Mouse (Mus musculus): ENCODE results near the gene Slc35a2.

The Slc35a2 gene

DNA sequence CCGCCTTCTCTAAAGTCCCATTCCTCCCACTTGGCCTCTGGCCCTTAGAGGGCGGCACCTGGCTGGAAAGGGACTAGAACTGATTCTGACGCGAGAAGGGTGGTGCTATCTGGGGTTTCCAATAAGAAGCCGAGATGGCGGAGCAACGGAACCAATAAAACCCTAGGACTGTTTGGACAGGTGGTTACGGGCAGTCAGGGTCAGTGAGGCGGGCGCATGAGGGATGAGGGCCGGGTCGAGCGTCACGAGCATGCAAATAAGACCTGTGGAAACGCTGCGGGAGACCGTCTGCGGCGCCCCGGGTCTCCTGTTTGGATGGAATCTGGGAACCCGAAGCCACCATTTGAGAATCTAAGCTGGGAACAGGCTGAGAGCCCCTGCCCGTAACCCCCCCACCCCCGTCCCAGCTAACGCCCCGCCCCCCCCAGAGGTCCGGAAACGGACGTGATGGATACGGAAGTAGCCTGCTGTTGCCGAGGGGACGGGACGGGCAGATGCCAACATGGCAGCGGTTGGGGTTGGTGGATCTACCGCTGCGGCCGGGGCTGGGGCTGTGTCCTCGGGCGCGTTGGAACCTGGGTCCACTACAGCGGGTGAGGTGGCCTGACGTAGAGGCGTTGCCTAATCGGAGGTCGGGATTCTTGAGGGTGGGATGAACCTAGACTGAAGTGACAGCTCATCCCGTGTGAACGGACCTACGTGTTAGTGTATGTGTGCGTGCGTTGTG, at the start of gene Slc35a2:
Slc35a2 (plus strand) TSS at position 188 of the 727 bp plus-strand sequence.
- peak; percentile 72 for DNase-seq (ENCODE audit: low read depth)

DNA sequence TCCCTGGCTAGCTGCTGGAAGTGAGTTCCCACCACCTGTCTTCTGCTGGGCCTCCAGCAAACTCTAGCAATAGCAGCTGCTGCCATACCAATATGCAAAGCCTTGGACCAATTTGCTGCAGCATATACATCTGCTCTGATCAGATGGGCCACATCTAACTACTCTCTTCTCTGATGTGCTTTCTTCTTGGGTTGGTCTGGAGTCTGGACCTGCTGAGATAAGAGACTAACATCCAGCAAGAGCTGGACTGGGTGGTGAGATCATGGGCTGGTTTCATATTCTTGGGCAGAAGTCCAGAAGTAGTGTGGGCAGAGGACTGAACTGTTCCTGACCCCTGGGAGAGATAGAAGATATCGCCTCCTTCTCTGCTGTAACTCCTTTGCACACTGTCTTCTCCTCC, 46.7 kb upstream of the Slc35a2 start:
- DNase-seq (ENCODE audit: low read depth), result no peak

DNA sequence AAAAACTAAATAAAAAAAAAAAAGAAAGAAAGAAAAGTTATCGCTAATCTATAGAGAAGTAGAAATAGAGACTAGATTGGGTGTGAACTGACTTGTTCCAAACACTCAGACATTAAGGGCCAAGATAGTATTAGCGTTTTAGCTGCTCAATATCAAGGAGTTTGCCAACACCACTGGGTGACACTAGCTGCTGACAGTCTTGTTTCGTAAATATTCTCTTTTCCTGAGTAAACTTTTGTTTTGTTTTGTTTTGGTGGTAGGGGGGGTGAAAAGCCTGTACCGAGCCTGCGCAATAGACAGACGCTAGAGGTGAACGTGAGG, 43.0 kb upstream of the Slc35a2 start:
- no peak for DNase-seq (ENCODE audit: low read depth)

DNA sequence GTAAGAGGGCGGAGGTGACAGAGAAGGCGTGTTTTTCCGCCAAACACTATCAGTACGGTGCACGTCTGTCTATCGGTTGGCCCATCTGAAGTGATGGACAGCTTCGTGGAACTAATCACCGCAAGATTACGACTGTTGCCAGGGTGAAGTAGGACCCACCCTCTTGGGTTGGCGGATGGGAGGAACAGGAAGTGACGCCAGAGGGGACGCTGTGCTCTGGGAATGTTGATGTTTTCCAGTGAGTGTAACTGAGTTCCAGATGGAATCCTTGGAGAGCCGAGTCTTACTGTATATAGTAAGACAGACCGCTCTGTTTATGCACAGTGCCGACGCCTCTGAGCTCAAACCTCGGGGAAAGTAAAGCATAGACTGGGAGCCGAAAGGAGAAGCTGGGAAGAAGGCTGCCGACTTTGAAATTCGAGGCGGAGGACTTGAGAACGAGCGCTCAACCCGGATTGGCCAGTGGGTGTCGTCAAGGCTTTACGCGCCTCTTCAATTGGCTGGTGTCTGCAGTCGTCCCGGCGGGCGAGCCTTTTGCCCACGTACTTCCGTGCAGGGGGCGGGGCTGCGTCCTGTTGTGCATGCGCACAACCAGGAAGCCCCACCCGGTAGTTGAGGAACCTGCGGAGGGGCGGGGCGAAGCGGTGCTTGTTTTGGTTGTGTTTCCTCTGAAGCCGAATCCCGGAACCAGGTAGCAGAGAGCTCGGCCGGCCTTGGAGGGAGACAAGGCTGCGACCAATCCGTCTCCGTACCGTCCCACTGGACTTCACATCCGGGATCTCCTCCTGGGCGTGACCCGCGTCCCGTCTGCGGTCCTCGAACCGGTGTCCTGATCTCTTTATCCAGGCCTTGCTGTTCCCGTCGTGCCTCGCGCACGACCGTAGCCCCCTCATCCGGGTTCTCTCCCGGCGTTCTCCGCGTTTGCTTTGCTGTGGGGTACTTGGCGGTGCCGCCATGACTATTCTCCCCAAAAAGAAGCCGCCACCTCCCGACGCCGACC, 42.4 kb upstream of the Slc35a2 start, which contains the start of gene Otud5:
Otud5 (plus strand) TSS at position 202 of the 1,000 bp plus-strand sequence.
- peak; percentile 96 for DNase-seq (ENCODE audit: low read depth)

DNA sequence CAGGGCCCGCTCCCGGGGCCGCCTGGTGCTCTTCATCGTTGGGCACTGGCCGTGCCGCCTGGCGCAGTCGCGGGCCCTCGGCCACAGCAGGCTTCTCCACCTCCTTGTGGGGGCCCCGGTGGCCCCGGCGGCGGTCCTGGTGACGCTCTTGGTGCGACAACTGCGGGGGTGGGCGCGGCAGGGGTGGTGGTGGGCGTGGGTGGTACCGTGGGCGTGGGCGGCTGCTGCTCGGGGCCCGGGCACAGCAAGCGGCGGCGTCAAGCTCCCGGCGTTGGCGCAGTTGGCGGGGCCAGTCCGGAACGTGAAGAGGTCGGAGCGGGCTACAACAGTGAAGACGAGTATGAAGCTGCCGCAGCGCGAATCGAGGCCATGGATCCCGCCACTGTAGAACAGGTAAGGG, 41.5 kb upstream of the Slc35a2 start:
- no peak for DNase-seq (ENCODE audit: low read depth)

DNA sequence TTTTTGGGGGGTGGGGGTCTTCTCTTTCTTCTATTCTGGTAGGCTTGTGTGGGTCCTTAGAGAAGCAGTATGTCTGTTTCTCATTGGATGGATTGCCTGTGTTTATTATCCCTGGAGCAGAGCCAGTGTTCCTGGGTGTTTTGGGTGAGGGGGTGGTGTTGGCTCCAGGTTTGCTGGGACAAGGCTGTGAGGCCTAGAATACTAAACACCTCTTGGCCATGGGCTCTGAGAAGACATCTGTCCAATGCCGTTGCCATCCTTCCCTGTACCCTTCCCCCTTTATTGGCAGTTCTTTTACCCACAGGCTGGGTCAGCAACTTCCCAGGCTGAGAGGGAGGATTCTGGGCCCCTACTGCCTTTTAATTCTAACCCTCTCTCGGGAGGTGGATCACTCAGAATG, 36.0 kb upstream of the Slc35a2 start:
- no peak for DNase-seq (ENCODE audit: low read depth)

DNA sequence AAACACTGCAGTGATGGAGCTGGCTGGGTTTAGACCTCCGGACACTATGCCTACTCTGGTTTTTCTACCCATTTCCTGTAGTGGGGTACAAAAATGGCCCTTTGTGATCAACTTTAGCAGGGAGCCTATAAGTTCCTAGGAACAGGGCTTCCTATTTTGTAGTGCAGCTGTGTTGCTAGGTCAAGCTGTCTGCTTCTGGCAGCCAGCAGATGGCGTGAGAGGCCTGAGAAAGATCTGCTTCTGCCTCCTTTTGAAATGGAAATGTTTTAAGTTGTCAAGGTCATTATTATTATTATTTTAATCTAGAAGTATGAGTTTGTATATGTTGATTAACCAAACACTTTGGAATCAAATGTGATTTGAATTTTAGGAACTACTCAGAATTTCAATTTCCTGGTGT, 29.2 kb upstream of the Slc35a2 start:
- peak; percentile 72 for DNase-seq (ENCODE audit: low read depth)

DNA sequence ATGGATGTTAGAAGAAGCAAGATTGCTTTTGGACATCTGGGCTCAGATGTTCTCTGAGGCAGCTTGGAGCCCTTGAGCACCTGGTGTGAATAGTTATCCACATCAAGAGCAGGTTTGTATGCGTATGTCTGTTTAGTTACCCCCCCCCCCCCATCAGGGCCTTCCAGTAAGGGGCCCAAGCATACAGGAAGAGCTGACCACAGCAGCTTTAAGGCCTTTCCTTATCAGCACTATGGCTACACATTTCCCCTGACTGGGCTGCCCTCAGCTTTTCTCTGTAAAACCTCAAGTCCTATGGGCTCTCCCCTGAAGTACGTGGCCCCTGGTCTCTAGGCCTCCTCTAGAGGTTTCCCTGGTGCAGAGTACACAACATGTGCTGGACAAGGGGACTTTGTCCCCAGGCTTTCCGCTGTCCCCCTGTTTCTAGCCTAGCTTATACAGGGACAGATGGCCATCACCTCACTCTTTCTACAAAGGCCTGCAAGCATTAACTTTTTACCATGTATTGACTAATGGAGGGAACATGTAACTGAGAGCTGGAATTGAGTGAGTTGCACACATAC, 24.6 kb upstream of the Slc35a2 start:
- no peak for DNase-seq (ENCODE audit: low read depth)

DNA sequence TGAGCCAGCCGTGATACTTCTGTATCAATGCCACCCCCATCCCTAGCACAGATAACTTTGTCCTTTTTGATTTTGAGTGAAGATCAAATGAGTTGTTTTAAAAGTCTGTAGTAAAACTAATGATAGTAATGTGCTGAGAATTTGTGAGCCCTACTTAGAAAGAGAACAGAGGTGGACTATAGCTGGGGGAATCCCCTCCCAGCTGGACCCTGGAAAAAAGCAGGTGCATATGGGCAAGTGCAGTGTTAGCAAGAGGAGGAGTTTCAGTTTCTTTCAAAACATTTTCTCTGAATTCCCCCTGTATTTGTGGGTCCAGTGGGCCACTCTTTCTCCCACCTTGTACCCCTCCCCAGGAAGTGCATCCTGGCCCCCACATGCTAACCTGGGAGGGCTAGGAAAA, 20.6 kb upstream of the Slc35a2 start:
- DNase-seq (ENCODE audit: low read depth), result no peak

DNA sequence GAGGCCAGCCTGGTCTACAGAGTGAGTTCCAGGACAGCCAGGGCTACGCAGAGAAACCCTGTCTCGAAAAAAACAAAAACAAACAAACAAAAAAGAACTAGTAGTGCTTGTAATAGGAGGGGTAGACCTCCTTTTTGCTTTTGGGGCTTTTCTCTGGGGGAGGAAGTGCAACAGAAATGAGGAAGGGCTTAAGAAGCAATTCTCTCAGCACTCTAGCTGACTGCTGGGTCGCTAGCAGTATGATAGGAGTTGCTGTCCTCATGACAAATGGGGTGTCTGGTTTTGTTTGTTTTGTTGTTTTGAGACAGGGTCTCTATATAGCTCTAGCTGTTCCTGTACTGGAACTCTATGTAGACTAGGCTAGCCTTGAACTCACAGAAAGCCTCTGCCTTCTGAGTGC, 19.3 kb upstream of the Slc35a2 start:
- DNase-seq (ENCODE audit: low read depth), result peak; percentile 27

DNA sequence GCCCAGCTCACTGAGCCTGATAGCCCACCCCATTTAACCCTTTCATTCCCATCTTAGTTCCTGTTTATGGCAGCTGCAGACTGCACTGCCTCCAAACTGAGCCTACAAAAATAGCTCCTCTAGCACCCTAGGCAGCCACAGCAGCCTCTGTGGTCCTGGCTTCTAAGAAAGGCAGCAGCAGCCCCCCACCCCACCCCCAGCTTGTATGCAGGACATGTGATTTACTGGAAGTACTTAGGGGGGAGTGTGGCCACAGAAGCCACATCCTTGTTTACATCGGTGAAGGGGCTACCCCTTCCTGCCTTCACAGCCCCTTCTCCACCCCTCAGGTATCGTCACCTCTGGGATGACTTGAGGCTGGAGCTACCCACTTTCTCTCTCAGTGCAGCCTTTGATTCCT, 18.5 kb upstream of the Slc35a2 start:
- DNase-seq (ENCODE audit: low read depth), result peak; percentile 72

DNA sequence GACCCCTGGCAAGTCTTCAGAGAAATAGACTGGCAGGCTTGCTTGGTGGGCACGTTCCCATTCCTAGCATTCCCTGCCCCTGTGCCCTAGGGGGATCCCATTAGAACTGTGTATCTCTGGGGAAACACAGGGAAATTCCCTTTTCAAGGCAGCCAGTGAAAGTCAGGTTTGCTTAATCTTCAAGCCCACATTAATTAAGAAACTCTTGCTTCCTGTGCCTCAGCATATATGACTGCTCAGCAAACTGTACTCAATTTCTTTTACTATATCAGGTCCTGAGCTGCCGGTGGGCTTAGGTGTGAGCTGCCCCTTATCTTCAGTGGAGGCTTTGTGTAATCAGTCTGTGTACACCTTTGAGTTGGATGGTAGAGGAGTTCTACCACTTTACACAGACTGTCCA, 18.0 kb upstream of the Slc35a2 start:
- no peak for DNase-seq (ENCODE audit: low read depth)

DNA sequence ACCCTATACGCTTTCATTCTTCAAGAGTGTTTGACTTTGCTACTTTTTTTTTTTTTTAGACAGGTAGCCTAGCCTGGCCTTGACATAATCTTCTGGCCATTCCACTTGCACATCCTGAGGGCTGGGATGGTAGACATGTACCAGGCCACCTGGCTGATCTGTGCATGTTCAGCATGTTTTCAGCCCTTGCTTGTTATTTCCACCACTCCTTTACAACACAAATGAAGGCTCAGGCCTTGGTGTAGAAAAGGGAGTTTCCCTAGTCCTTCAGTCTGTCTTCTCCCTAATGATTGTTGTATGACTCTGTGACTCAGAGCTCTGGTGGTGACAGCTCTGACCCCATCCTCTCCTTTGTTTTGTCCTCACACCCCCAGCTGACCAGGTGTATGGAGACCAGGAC, 16.7 kb upstream of the Slc35a2 start:
- DNase-seq (ENCODE audit: low read depth), result no peak

DNA sequence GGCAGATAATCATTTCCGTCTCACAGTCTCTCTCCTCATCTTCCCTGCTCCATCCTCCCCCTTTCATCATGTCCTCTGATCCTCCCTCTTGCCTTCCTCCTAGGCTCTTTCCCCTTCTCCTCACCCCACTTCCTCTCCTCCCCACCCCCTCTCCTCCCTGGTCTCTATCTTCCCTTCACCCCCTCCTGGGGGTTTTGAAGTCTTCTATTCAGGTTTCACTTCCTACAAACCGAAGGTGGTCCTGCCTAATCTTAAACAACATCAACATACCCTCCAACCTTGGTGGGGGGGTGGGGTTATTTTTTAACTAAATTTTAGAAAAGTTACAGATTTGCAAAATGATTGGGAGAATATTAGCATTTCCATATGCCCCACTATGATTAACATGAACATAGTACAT, 15.3 kb upstream of the Slc35a2 start:
- DNase-seq (ENCODE audit: low read depth), result no peak

DNA sequence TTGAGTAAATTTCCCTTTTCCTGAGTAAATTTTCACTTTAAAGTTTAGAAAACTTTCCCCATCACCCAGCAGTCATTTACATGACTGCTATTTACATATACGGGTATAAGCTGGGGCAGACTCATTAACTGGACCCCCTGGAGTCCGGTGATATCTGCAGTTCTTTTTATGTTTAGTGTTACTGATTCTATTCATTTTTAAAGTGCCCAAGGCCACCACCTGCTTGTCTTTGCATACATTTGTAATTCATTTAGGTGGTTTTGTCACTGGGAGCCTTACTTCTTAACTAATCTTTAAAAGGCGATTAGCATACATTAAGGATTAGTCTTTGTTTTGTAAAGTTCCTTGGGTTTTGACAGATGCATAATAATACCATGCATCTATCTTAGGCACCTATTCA, 14.0 kb upstream of the Slc35a2 start:
- no peak for DNase-seq (ENCODE audit: low read depth)

DNA sequence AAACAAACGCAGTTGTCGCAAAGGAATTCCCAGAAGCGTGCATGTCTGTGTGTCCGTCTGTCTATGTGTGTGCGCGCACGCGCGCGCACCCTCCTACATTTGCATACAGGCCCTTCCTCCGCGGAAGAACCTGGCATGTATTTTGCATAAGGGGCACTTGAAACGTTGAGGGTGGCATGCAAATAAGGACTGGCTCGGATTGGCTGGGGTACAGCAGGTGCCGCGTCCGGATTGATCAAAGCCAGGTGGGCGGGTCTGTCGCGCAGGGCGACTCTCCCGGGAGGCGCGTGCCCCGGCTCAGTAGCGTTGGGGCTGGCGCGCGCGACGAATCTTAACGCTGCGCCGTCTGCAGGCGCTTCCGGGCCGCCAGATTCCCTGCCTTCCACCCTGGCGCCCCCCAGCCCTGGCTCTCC, 5.8 kb upstream of the Slc35a2 start, which contains the start of gene Pim2:
Pim2 (plus strand) TSS at position 256 of the 413 bp plus-strand sequence.
- DNase-seq (ENCODE audit: low read depth), result peak; percentile 90

DNA sequence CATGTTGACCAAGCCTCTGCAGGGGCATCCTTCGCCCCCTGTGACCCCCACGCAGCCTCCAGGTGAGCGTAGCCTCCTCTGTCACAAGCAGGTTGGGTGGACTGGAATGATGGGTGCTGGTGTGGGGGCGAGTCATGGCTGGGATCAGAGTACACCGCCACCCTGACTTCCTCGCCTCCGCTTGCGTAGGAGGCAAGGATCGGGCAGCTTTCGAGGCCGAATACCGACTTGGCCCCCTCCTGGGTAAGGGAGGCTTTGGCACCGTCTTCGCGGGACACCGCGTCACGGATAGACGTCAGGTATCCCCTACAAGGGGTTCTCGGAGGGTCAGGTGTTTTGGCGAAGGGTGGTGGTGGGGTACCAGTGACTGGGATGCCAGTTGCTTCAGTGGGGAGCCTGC, 5.3 kb upstream of the Slc35a2 start:
- DNase-seq (ENCODE audit: low read depth), result peak; percentile 56

DNA sequence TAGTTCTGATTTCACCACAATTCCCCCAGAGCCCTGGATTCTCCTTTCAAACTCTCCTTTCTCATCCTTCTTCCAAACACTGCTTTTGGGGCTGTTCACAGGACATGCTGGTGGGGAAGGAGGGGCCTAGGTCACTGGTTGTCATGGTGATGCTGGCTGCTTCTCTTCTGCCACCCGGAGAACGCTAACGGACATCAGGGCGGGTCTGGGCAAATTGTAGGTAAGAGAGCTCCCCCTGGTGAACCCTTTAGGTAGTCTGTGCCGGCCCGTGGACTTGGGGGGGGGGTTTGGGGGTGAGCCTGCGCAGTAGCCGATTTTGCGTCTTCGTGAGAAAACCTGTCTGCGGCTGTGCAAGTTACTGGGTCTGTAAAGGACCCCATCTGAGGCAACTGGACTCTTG, 4.0 kb upstream of the Slc35a2 start:
- peak; percentile 85 for DNase-seq (ENCODE audit: low read depth)

DNA sequence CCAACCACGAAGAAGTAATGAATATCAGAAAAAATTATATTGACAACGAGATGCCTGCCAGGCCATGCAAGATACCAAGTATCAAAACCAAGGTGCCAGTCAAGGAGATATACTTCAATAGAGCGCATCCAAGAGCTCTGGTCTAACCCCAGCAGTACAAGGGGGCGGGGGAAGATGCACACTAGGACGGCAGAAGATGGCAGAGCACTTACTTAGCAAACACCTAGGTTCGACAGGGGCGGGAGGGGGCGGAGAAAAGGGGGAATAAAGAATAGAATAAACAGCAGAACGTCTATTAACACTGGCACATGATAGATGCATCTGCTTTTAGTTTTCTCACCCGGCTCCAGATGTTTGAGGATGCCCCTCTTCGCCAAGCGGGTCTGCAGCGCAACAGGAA, 14.4 kb downstream of the Slc35a2 start:
- DNase-seq (ENCODE audit: low read depth), result no peak

DNA sequence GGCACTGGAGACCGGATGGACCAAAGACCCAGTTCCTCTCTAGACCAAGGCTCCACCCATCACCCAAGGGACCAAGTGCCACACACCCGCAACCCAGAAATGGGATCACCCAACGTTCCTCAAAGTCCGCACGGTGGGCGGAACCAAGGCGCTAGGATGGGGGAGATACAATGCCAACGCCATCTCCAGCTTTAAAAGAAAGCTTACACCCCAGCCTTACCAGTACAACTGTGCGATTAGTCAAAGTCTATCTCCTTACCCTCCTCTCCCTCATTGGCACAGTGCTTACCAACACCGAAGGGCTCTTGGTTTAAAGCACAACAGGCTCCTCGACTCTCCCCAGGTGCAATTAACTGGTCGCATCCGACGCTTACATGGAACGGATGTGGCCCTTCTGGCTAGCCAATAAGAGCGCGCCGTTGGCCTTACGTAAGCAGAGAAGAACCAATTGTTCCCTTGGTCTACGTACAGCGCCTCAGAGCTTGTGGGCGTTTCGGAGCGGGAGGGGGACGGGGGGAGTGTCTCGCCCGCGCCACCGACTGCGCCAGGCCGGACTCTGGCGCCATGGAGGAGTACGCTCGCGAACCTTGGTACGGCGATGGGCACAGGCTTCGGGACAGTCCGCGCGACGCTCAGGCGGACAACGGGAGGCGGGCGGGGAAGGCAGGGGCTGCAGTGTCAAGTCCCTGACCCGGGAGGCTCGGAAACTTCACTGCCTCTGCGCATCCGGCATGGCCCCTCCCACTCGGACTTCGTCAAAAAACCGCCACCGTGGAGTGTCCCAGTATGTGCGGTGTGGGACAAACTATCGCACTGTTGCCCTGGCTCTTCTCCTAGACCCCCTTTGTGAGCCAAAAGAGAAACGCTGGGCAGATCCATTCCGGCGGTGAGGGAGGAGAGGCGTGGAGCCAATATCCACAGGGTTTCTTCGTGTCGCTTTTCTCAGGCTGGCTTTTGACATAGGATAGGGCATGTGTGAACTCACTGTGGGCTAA, 15.3 kb downstream of the Slc35a2 start, which contains the start of the genes Pqbp1 and Timm17b:
Pqbp1 (minus strand) TSS at position 390 of the 995 bp plus-strand sequence.
Timm17b (plus strand) TSS at position 478 of the 995 bp plus-strand sequence.
- DNase-seq (ENCODE audit: low read depth), result peak; percentile 93

DNA sequence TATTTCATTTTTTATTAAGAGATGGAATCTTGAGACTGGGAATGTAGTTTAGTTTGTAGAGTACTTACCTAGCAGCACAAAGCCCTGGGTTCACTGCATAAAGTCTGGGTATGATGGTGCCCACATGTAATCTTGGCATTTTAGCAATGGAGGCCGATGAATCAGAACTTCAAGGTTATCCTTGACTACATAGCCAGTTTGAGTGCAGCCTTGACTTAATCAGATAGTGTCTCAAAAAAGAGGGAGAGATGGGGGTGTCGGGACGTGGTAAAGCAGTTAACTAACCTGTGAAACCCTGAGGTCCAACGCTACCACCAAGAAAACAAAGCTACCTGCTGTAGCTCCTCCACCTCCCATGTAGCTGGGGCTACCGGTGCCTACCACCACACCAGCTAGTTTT, 20.6 kb downstream of the Slc35a2 start:
- no peak for DNase-seq (ENCODE audit: low read depth)

Data from naive thymus-derived CD4-positive, alpha-beta T cell, adult 2 months (primary cell).